Mouse (Mus musculus) limb, embryonic 14.5 days (tissue): ENCODE results near the gene Klhdc3. TPM values are rescaled to one million over a fixed set of nuclear protein-coding genes. Genes with fewer than 3 reads are reported as not detected.
A peak's percentile ranks its signal among the peaks of the same experiment; 100 is the strongest.

Experiments used
- ATAC-seq: fragments of 200-750 bp; cut with Nextera tagmentation; 2 replicates; pipeline ENCODE4 v1.8.0; 2017; ENCODE audit warnings: low read depth, moderate number of reproducible peaks, moderate TSS enrichment; ENCODE audit not compliant: low FRiP score
- DNase-seq: peaks from one replicate; pipeline ENCODE4 v3.0.0-alpha.2; 2015; ENCODE audit warnings: low spot score
- H3K27ac ChIP-seq: fragments of 300-500 bp; sonication (generic); replicated peaks from 2 replicates; pipeline ENCODE4 v1.5.1; 2014; ENCODE audit warnings: low read depth, mild to moderate bottlenecking, low read length, moderate library complexity, mixed read lengths
- H3K27me3 ChIP-seq: fragments of 300-500 bp; sonication (generic); 2 replicates; pipeline ENCODE4 v1.6.1; 2014; ENCODE audit warnings: low read length, mixed read lengths; ENCODE audit not compliant: control insufficient read depth, insufficient read depth
- H3K36me3 ChIP-seq: fragments of 300-500 bp; sonication (generic); 2 replicates; pipeline ENCODE4 v1.6.1; 2014; ENCODE audit warnings: mild to moderate bottlenecking, low read length, moderate library complexity, mixed read lengths; ENCODE audit not compliant: control insufficient read depth, insufficient read depth
- H3K4me1 ChIP-seq: fragments of 300-500 bp; sonication (generic); 2 replicates; pipeline ENCODE4 v1.6.1; 2014; ENCODE audit warnings: antibody characterized with exemption, low read length, mixed read lengths; ENCODE audit not compliant: control insufficient read depth, insufficient read depth
- H3K4me2 ChIP-seq: fragments of 300-500 bp; sonication (generic); replicated peaks from 2 replicates; pipeline ENCODE4 v1.6.1; 2014; ENCODE audit warnings: low read depth, mild to moderate bottlenecking, low read length, moderate library complexity; ENCODE audit not compliant: severe bottlenecking
- H3K4me3 ChIP-seq: fragments of 300-500 bp; sonication (generic); replicated peaks from 2 replicates; pipeline ENCODE4 v1.5.1; 2014; ENCODE audit warnings: low read length
- H3K9ac ChIP-seq: fragments of 300-500 bp; sonication (generic); 2 replicates; pipeline ENCODE4 v1.6.1; 2014; ENCODE audit warnings: mild to moderate bottlenecking, low read depth, low read length, moderate library complexity; ENCODE audit not compliant: severe bottlenecking
- H3K9me3 ChIP-seq: fragments of 300-500 bp; sonication (generic); 2 replicates; pipeline ENCODE4 v1.6.1; 2016; ENCODE audit warnings: low read length; ENCODE audit not compliant: control insufficient read depth
- POLR2A ChIP-seq: fragments of 200-500 bp; IDR thresholded peaks from 2 replicates; pipeline ENCODE4 v1.8.0; 2012; ENCODE audit warnings: inconsistent platforms, mild to moderate bottlenecking, moderate library complexity, borderline replicate concordance; ENCODE audit not compliant: insufficient read depth, insufficient read length; ENCODE audit errors: extremely low read depth
- WGBS: fragments of 180-500 bp; shearing (Covaris S2); extraction: QIAGEN DNeasy Blood & Tissue Kit; methylation state at CpG from one replicate; pipeline ENCODE4 v1.1.7; 2014; 5-methylcytosine and 5-hydroxymethylcytosine counted together
- polyA plus RNA-seq, 2 experiments: library from polyadenylated mRNA; depleted of rRNA in 1 of 2; stranded (reverse) in 1 of 2; unstranded in 1 of 2; fragments of >200 nt; fragmentation: Nextera tagmentation in 1 of 2; extraction: Ambion mirVana in 1 of 2; gene quantifications; 2 replicates each; pipeline versions ENCODE4 v1.2.1 to v1.2.3; 2012 to 2014

Klhdc3 gene
- polyA plus RNA-seq, 2 experiments = 122 to 137 TPM

- DNase-seq = no peak
- Histone ChIP-seq H3K4me2 (no peak overlapping the region), H3K27ac (no peak overlapping the region), H3K27me3 (no peaks in the 10 kb centered on the region), H3K36me3 (peaks cover 35% of the 10 kb centered on the region), H3K9me3 (no peaks in the 10 kb centered on the region), H3K9ac (no peak overlapping the region), H3K4me1 (peaks cover 7% of the 10 kb centered on the region), H3K4me3 (no peak overlapping the region)
- no peak for ATAC-seq
- WGBS = 91% methylated on average over 9 of the region's 9 CpGs
- TF ChIP-seq POLR2A = no peak
Measured at GRCm38 (mm10) chr17:46713849-46714248, 33.1 kb upstream of the Klhdc3 start.

- ATAC-seq (no peak), DNase-seq (no peak)
- peak overlapping the region; percentile 99 for H3K4me3 ChIP-seq
- peak overlapping the region; percentile 88 for H3K9ac ChIP-seq
- peaks cover 7% of the 10 kb centered on the region for H3K4me1 ChIP-seq
- H3K4me2 ChIP-seq = peak overlapping the region; percentile 97
- H3K36me3 ChIP-seq = peaks cover 30% of the 10 kb centered on the region
- WGBS = 73% methylated on average over 7 of the region's 7 CpGs
- H3K27ac ChIP-seq = no peak overlapping the region
- H3K9me3 ChIP-seq = no peaks in the 10 kb centered on the region
- TF ChIP-seq POLR2A = no peak
- H3K27me3 ChIP-seq = no peaks in the 10 kb centered on the region
Measured at GRCm38 (mm10) chr17:46712442-46712841, 31.7 kb upstream of the Klhdc3 start.

GRCm38 (mm10) chr17:46711612-46712271 lies 31.0 kb upstream of the Klhdc3 start:
- DNase-seq = no peak
- peaks cover 7% of the 10 kb centered on the region for H3K4me1 ChIP-seq
- 1% methylated on average over 37 of the region's 76 CpGs for WGBS

GRCm38 (mm10) chr17:46710959-46711597 lies 30.4 kb upstream of the Klhdc3 start, which contains the start of gene Pex6:
Gene Pex6, plus strand, starts transcription at chr17:46711463.
- Histone ChIP-seq H3K4me1 (peaks cover 7% of the 10 kb centered on the region), H3K9ac (peak within 1 kb of the TSS; percentile 88), H3K36me3 (peaks cover 19% of the 10 kb centered on the region), H3K4me3 (peak within 1 kb of the TSS; percentile 99), H3K9me3 (no peaks in the 10 kb centered on the region), H3K27ac (peak within 1 kb of the TSS; percentile 58), H3K27me3 (no peaks in the 10 kb centered on the region), H3K4me2 (peak within 1 kb of the TSS; percentile 97)
- peak; percentile 97 for DNase-seq
- peak; percentile 34; the same call in 1 of the 2 replicates for TF ChIP-seq POLR2A
- ATAC-seq = peak; percentile 94
- 7% methylated on average over 36 of the region's 36 CpGs for WGBS

More at GRCm38 (mm10) chr17:46711612-46712271, 31.0 kb upstream of the Klhdc3 start:
- peak overlapping the region; percentile 97 for H3K4me2 ChIP-seq
- H3K9ac ChIP-seq = peak overlapping the region; percentile 88
- peaks cover 25% of the 10 kb centered on the region for H3K36me3 ChIP-seq
- peak; percentile 47 for ATAC-seq
- H3K27ac ChIP-seq = peak overlapping the region; percentile 58
- no peaks in the 10 kb centered on the region for H3K9me3 ChIP-seq
- no peak for TF ChIP-seq POLR2A
- H3K4me3 ChIP-seq = peak overlapping the region; percentile 99
- no peaks in the 10 kb centered on the region for H3K27me3 ChIP-seq

- TF ChIP-seq POLR2A = no peak
- Histone ChIP-seq H3K4me2 (no peak overlapping the region), H3K4me1 (peaks cover 22% of the 10 kb centered on the region), H3K36me3 (no peaks in the 10 kb centered on the region), H3K4me3 (no peak overlapping the region), H3K9me3 (no peaks in the 10 kb centered on the region), H3K9ac (no peak overlapping the region), H3K27me3 (no peaks in the 10 kb centered on the region), H3K27ac (no peak overlapping the region)
- ATAC-seq (no peak), DNase-seq (no peak)
- 92% methylated on average over 14 of the region's 14 CpGs for WGBS
Measured at GRCm38 (mm10) chr17:46706375-46707089, 25.8 kb upstream of the Klhdc3 start.
